In genomic region chr10:42004690-42005089, GRCm38 (mm10) we compare ENCODE assay signal across 23 mouse cellular contexts. TPM values are rescaled to one million over a fixed set of nuclear protein-coding genes. Genes with fewer than 3 reads are reported as not detected.
"Had no signal": no experiment of that assay in that cellular context is flagged by ENCODE, and none has a peak within 500 bp of the region (broad histone marks: within the 10 kb centered on the region; RNA-seq: fewer than 3 reads in every experiment).

No protein-coding gene starts in this region.

- H3K4me1 ChIP-seq: limb, embryonic 13.5 days; liver, embryonic 12.5 days; liver, embryonic 15.5 days; lung, embryonic 15.5 days; midbrain, embryonic 13.5 days; neural tube, embryonic 13.5 days; stomach, embryonic 15.5 days had no signal

- ATAC-seq: liver, embryonic 12.5 days; midbrain, embryonic 13.5 days; midbrain, embryonic 16.5 days had no signal

- H3K9me3 ChIP-seq: limb, embryonic 10.5 days; limb, embryonic 13.5 days; liver, embryonic 12.5 days; liver, embryonic 15.5 days; lung, embryonic 15.5 days; midbrain, embryonic 13.5 days; neural tube, embryonic 13.5 days; stomach, embryonic 15.5 days had no signal

- H3K36me3 ChIP-seq: limb, embryonic 10.5 days; limb, embryonic 13.5 days; liver, embryonic 12.5 days; liver, embryonic 15.5 days; lung, embryonic 15.5 days; midbrain, embryonic 13.5 days; neural tube, embryonic 13.5 days; stomach, embryonic 15.5 days had no signal

- H3K27me3 ChIP-seq: limb, embryonic 13.5 days; liver, embryonic 12.5 days; liver, embryonic 15.5 days; lung, embryonic 15.5 days; midbrain, embryonic 13.5 days; neural tube, embryonic 13.5 days; stomach, embryonic 15.5 days had no signal

- H3K27ac ChIP-seq: kidney, postnatal 0 days; layer of hippocampus, adult 2 months; limb, embryonic 10.5 days; limb, embryonic 13.5 days; liver, embryonic 12.5 days; liver, embryonic 15.5 days; lung, embryonic 15.5 days; midbrain, embryonic 13.5 days; neural tube, embryonic 13.5 days; stomach, embryonic 15.5 days had no signal

- DNase-seq: kidney, postnatal 25 days; layer of hippocampus, adult 9-11 months; liver; lung, adult 18-20 months; lung, postnatal 10 days; lung, postnatal 36 days; retina, postnatal 1 day; right cerebral cortex, postnatal 25 days; spleen, adult 18-20 months; thymus, postnatal 25 days had no signal

- H3K4me2 ChIP-seq: limb, embryonic 13.5 days; liver, embryonic 12.5 days; liver, embryonic 15.5 days; lung, embryonic 15.5 days; midbrain, embryonic 13.5 days; neural tube, embryonic 13.5 days; stomach, embryonic 15.5 days had no signal

- H3K4me3 ChIP-seq: layer of hippocampus, adult 2 months; limb, embryonic 10.5 days; limb, embryonic 13.5 days; liver, embryonic 12.5 days; liver, embryonic 15.5 days; lung, embryonic 15.5 days; midbrain, embryonic 13.5 days; myocyte; neural tube, embryonic 13.5 days; stomach, embryonic 15.5 days had no signal

- H3K9ac ChIP-seq: limb, embryonic 13.5 days; liver, embryonic 12.5 days; liver, embryonic 15.5 days; lung, embryonic 15.5 days; midbrain, embryonic 13.5 days; neural tube, embryonic 13.5 days; stomach, embryonic 15.5 days had no signal

RNA-seq across cellular contexts. Expression of gene Armc2, which starts 13.6 kb away (rescaled TPM):
- total RNA-seq: neutrophil, adult 5-6 weeks had no signal
